Mouse (Mus musculus): ENCODE results near the gene Calhm1. TPM values are rescaled to one million over a fixed set of nuclear protein-coding genes. Genes with fewer than 3 reads are reported as not detected.

Gene Calhm1
- total RNA-seq, 1 experiment from 2014 or later: not detected

DNA sequence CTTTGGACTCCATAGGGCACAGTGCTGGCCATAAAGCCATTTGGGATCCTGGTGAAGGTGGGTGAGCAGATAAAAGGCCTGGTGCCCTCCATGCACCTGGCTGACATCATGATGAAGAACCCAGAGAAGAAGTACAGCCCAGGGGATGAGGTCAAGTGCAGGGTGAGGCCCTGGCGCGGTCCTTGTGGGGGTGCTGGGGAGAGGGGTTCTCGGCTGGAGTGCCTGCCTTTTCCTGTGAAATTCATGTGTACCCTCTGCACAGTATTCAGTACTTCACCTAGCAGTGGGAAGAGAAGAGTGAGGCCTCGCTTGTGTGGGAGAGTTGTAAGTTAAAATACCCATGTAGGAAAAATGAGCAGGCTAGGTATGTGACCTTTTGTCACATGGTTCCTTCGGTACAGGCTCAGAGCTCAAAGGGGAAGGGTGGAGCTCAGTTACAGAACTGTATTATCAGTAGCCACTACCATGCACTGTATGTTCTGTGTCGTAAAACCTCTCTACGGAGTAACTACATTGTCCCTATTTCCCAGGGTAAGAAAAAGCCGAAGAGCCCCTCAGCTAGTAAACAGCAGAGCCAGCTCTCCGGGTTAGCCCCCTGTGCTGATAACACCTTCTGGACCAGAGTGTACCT, 39.3 kb downstream of the Calhm1 start:
- no peak for ATAC-seq (replicated peaks; ENCODE audit: insufficient number of reproducible peaks, low FRiP score, low TSS enrichment, poor library complexity, severe bottlenecking)

DNA sequence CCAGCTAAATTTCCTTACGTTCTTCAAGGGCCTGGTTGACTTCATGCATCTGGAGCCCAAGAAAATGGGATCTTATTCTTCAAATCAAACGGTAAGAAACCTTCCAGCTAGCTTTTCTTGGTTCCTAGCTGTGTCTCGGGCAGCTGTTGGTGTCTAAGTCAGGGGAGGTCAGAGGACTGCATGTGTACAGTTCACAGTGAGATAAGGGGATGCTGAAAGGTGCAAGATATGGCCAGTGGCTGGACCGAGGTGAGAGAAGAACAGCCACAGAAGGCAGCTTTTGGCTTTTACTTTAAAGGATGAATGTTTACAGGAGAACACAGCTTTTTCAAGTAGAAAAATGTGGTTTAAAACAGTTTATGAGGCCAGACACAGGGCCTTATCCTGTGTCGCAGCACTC, 43.0 kb downstream of the Calhm1 start:
- ATAC-seq (replicated peaks; ENCODE audit: insufficient number of reproducible peaks, low FRiP score, low TSS enrichment, poor library complexity, severe bottlenecking): no peak

Other genes with a start within 250 kb of the Calhm1 start
- not detected in 3 replicates for gene Ina, start 129.6 kb downstream of the Calhm1 start, total RNA-seq (2017)
- gene Nt5c2, start 129.1 kb downstream of the Calhm1 start, total RNA-seq (2017): 45.4 to 63.8 TPM (median 58.6 TPM) in 3 replicates
- gene Pcgf6, start 93.3 kb downstream of the Calhm1 start, total RNA-seq (2017): 0.95 to 5.7 TPM (median 1.7 TPM) in 3 replicates
- 15.5 to 23.5 TPM (median 20.1 TPM) in 3 replicates for gene Taf5, start 76.5 kb downstream of the Calhm1 start, total RNA-seq (2017)
- gene Usmg5, start 53.6 kb downstream of the Calhm1 start, total RNA-seq (2017): 231 to 250 TPM (median 231 TPM) in 3 replicates
- gene Pdcd11, start 53.5 kb downstream of the Calhm1 start, total RNA-seq (2017): 15.6 to 24.0 TPM (median 18.9 TPM) in 3 replicates
- 28.2 to 57.6 TPM (median 36.5 TPM) in 3 replicates for gene Calhm2, start 6.0 kb downstream of the Calhm1 start, total RNA-seq (2017)
- gene Calhm3, start 13.5 kb upstream of the Calhm1 start, total RNA-seq (2017): not detected in 3 replicates
- gene Neurl1a, start 34.6 kb upstream of the Calhm1 start, total RNA-seq (2017): 0.10 TPM in 1 of 3 replicates, not detected in the others